Mouse (Mus musculus): ENCODE measurements around the gene Ambra1. TPM values are rescaled to one million over a fixed set of nuclear protein-coding genes. Genes with fewer than 3 reads are reported as not detected.

Gene Ambra1
- polyA plus RNA-seq, 1 experiment from 2014 or later, result 17.9 TPM

DNA sequence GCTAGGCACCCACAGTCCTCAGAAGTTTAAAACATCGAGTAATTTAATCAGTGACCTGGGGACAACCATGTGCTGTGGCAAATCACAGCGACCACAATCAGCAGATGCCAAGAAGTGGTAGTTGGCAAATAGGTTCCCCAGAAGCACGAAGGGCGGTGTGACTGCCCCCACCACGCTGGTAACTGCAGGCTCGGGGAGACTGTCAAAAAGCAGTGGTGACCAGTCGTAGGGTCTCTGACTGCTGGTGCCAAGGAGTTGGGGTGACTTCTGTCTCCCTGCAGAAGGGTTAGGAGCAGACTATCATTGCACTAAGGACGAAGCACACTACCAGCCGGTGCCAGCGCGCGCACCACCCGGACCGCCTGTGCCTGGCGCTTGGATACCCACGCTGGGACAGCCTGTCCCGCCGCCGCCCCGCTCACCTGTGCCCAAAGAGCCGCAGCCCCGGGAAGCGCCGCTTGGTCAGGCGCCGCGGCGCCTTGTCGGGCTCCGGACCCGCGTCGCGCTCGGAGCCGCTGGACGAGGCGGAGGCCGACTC lies 233.0 kb downstream of the Ambra1 start:
- Histone ChIP-seq H3K9me3 (ENCODE audit: control insufficient read depth, low read length) (no peaks in the 10 kb centered on the region), H3K4me2 (peak overlapping the region; percentile 90), H3K27me3 (ENCODE audit: control insufficient read depth, insufficient read depth, low read length) (peaks cover 2% of the 10 kb centered on the region), H3K4me1 (ENCODE audit: control insufficient read depth, insufficient read depth, low read length) (peaks cover 9% of the 10 kb centered on the region), H3K36me3 (ENCODE audit: control insufficient read depth, insufficient read depth, low read length) (no peaks in the 10 kb centered on the region), H3K9ac (ENCODE audit: low read length) (peak overlapping the region; percentile 86), H3K27ac (ENCODE audit: low read depth, low read length) (no peak overlapping the region; the same call in 1 of the 2 replicates), H3K4me3 (ENCODE audit: low read depth, low read length) (peak overlapping the region; percentile 80)
- ATAC-seq (ENCODE audit: low FRiP score) (peak; percentile 61), DNase-seq (ENCODE audit: low spot score, missing footprints) (peak; percentile 93)
- under 1% methylated on average over 34 of the region's 39 CpGs for WGBS

DNA sequence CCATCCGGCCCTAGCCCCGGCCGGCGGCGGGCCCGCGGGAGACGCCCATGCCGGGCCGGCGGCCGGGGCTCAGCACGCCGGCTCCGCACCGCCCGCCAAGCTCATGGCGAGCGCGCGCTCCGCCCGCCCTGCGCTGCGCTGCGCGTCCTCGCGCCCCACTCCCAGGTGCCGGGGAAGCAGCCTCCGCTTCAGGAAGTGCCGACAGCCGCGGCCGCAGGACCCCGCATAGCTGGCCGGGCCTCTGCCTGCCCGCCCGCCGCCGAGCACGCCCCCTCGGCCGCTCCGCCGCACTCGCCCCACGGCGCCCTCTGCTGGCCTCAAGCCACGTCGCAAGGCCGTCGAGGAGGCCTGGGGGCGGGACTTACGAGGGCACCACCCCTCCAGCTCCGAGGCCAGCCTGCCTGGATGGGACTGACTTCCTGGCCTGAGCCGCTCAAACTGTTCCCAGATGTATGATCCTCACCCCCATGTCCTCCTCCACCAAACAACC lies 233.6 kb downstream of the Ambra1 start:
- Histone ChIP-seq H3K4me2 (peak overlapping the region; percentile 90), H3K36me3 (ENCODE audit: control insufficient read depth, insufficient read depth, low read length) (no peaks in the 10 kb centered on the region), H3K4me1 (ENCODE audit: control insufficient read depth, insufficient read depth, low read length) (peaks cover 9% of the 10 kb centered on the region), H3K27ac (ENCODE audit: low read depth, low read length) (peak overlapping the region; percentile 30; the same call in 1 of the 2 replicates), H3K4me3 (ENCODE audit: low read depth, low read length) (peak overlapping the region; percentile 80), H3K9ac (ENCODE audit: low read length) (peak overlapping the region; percentile 86), H3K27me3 (ENCODE audit: control insufficient read depth, insufficient read depth, low read length) (peaks cover 6% of the 10 kb centered on the region), H3K9me3 (ENCODE audit: control insufficient read depth, low read length) (no peaks in the 10 kb centered on the region)
- under 1% methylated on average over 37 of the region's 57 CpGs for WGBS
- ATAC-seq (ENCODE audit: low FRiP score) (peak; percentile 95), DNase-seq (ENCODE audit: low spot score, missing footprints) (peak; percentile 99)

DNA sequence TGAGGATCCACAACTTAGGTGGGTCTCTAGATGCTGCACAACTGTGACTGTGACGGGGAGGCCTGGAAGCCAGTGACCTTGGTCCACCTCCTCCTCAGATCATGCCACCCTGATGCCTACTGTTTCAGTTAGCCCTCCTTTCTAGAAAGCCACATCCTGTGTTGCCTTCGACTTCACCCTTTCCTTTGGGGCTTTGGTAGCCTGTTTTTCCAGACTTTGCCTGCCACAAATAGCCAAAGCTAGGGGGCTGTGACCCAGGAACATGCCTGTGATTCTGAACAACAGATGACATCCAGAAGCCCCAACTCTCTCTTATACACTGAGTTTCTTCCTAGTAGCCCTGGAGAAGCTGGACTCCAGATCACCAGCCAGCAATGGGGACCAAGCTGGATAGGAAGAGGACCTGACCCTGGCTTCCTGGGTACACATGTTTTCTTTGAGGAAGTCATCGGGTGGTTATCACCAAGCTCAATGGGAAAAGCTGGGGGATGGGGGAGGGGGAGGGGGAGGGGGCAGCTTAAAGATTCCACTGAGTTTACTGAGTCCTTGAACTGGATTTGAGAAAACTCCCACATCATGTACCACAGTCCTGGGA lies 234.8 kb downstream of the Ambra1 start:
- H3K4me1 ChIP-seq (ENCODE audit: control insufficient read depth, insufficient read depth, low read length), result peaks cover 9% of the 10 kb centered on the region

DNA sequence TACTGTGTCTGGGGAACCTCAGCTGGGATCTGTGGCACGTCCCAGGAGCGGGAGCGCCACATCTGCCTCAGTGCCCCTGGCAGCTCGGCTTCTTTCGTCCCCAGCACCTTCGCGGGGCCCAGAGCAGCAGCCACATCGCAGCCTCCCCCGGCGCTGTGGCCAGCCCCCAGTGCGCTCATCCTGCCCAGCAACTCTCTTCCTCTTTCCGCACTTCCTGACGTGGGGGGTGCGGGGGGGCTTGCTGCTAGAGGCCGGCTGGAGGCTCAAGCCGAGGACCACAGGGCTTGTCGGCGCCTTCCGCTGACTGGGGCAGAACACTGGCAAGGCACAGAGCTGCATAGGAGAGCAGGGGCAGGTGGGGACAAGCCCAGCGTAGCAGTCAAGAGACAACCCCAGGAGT lies 235.5 kb downstream of the Ambra1 start:
- H3K27ac ChIP-seq (ENCODE audit: low read depth, low read length), result no peak overlapping the region
- DNase-seq (ENCODE audit: low spot score, missing footprints) (no peak), ATAC-seq (ENCODE audit: low FRiP score) (no peak)
- H3K27me3 ChIP-seq (ENCODE audit: control insufficient read depth, insufficient read depth, low read length), result peaks cover 6% of the 10 kb centered on the region
- no peaks in the 10 kb centered on the region for H3K9me3 ChIP-seq (ENCODE audit: control insufficient read depth, low read length)
- H3K4me3 ChIP-seq (ENCODE audit: low read depth, low read length), result no peak overlapping the region
- H3K9ac ChIP-seq (ENCODE audit: low read length), result peak overlapping the region; percentile 46; the same call in 1 of the 2 replicates
- 18% methylated on average over 20 of the region's 20 CpGs for WGBS
- peaks cover 9% of the 10 kb centered on the region for H3K4me1 ChIP-seq (ENCODE audit: control insufficient read depth, insufficient read depth, low read length)
- no peak overlapping the region for H3K4me2 ChIP-seq
- H3K36me3 ChIP-seq (ENCODE audit: control insufficient read depth, insufficient read depth, low read length), result no peaks in the 10 kb centered on the region

More for the DNA sequence above, 234.8 kb downstream of the Ambra1 start:
- Histone ChIP-seq H3K9ac (ENCODE audit: low read length) (no peak overlapping the region), H3K36me3 (ENCODE audit: control insufficient read depth, insufficient read depth, low read length) (no peaks in the 10 kb centered on the region), H3K4me3 (ENCODE audit: low read depth, low read length) (no peak overlapping the region), H3K9me3 (ENCODE audit: control insufficient read depth, low read length) (no peaks in the 10 kb centered on the region), H3K27me3 (ENCODE audit: control insufficient read depth, insufficient read depth, low read length) (peaks cover 6% of the 10 kb centered on the region), H3K27ac (ENCODE audit: low read depth, low read length) (no peak overlapping the region), H3K4me2 (no peak overlapping the region)
- 66% methylated on average over 3 of the region's 3 CpGs for WGBS
- ATAC-seq (ENCODE audit: low FRiP score), result no peak
- DNase-seq (ENCODE audit: low spot score, missing footprints), result peak; percentile 86

DNA sequence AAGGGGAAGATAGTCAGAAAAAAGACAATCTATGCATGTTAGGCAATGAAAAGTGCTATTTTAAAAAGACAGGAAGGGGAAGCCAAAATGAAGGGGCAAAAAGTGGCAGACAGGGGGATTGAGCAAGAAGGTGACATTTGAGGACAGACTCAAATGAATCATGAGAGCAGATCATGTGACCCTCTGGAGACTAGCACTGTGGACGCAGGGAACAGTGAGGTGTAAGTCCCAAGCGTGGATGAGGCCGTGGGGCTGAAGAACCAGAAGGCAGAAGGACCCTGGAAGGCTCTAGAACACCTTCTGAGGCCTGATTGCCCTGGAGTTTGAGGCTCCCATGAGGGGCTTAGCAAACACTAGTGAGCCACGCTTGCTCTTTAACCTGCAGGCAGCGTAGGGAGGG lies 236.4 kb downstream of the Ambra1 start:
- Histone ChIP-seq H3K36me3 (ENCODE audit: control insufficient read depth, insufficient read depth, low read length) (no peaks in the 10 kb centered on the region), H3K9me3 (ENCODE audit: control insufficient read depth, low read length) (no peaks in the 10 kb centered on the region), H3K4me1 (ENCODE audit: control insufficient read depth, insufficient read depth, low read length) (peaks cover 13% of the 10 kb centered on the region), H3K9ac (ENCODE audit: low read length) (no peak overlapping the region), H3K4me2 (no peak overlapping the region), H3K4me3 (ENCODE audit: low read depth, low read length) (no peak overlapping the region), H3K27ac (ENCODE audit: low read depth, low read length) (no peak overlapping the region), H3K27me3 (ENCODE audit: control insufficient read depth, insufficient read depth, low read length) (peaks cover 6% of the 10 kb centered on the region)
- no peak for ATAC-seq (ENCODE audit: low FRiP score)
- 87% methylated on average over 5 of the region's 5 CpGs for WGBS
- DNase-seq (ENCODE audit: low spot score, missing footprints), result peak; percentile 23

DNA sequence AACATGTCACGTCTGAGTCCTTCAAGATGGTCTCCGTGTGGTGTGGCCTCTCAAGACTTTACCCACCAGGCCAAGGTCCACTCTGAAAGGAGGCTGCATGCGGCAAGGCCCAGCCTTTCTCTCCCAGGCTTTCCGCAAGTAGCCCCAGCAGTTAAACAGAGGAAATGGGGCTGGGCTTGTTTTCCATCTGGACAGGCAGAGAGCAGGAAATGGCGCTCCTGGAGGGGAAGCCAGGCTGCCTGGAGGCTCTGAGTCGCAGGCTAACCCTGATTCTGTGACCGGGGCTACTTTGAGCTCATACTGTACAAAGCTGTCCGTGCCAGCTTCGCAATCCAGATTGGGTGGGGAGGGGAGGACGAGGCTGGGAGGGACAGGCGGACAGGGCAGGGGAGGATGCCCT lies 238.0 kb downstream of the Ambra1 start:
- DNase-seq (ENCODE audit: low spot score, missing footprints) (peak; percentile 74), ATAC-seq (ENCODE audit: low FRiP score) (no peak)
- H3K27ac ChIP-seq (ENCODE audit: low read depth, low read length), result no peak overlapping the region
- no peak overlapping the region for H3K9ac ChIP-seq (ENCODE audit: low read length)
- no peak overlapping the region for H3K4me3 ChIP-seq (ENCODE audit: low read depth, low read length)
- peaks cover 11% of the 10 kb centered on the region for H3K4me1 ChIP-seq (ENCODE audit: control insufficient read depth, insufficient read depth, low read length)
- 66% methylated on average over 11 of the region's 11 CpGs for WGBS
- H3K4me2 ChIP-seq, result no peak overlapping the region
- no peaks in the 10 kb centered on the region for H3K36me3 ChIP-seq (ENCODE audit: control insufficient read depth, insufficient read depth, low read length)
- no peaks in the 10 kb centered on the region for H3K9me3 ChIP-seq (ENCODE audit: control insufficient read depth, low read length)
- H3K27me3 ChIP-seq (ENCODE audit: control insufficient read depth, insufficient read depth, low read length), result peaks cover 9% of the 10 kb centered on the region

Small RNA genes within 50 kb of the gene (microRNA-seq; reads per million reads assigned to microRNA genes)
- gene Mir6999, result not detected

Other genes starting within 250 kb of the Ambra1 start
- 147 and 156 TPM in 2 replicates for gene Ckap5, start 203.4 kb upstream of the Ambra1 start, polyA plus RNA-seq (2014; fragmentation: Nextera tagmentation; extraction: Ambion mirVana)
- 0.07 TPM in 1 of 2 replicates, not detected in the other for gene F2, start 93.7 kb upstream of the Ambra1 start, polyA plus RNA-seq (2014; fragmentation: Nextera tagmentation; extraction: Ambion mirVana)
- 6.3 and 7.5 TPM in 2 replicates for gene Zfp408, start 80.3 kb upstream of the Ambra1 start, polyA plus RNA-seq (2014; fragmentation: Nextera tagmentation; extraction: Ambion mirVana)
- 69.7 and 75.8 TPM in 2 replicates for gene Arhgap1, start 80.3 kb upstream of the Ambra1 start, polyA plus RNA-seq (2014; fragmentation: Nextera tagmentation; extraction: Ambion mirVana)
- 32.5 and 34.0 TPM in 2 replicates for gene Atg13, start 19.6 kb upstream of the Ambra1 start, polyA plus RNA-seq (2014; fragmentation: Nextera tagmentation; extraction: Ambion mirVana)
- 18.0 and 19.9 TPM in 2 replicates for gene Harbi1, start 19.3 kb upstream of the Ambra1 start, polyA plus RNA-seq (2014; fragmentation: Nextera tagmentation; extraction: Ambion mirVana)
- gene Chrm4, start 197.1 kb downstream of the Ambra1 start, polyA plus RNA-seq (2014; fragmentation: Nextera tagmentation; extraction: Ambion mirVana), result 0.26 and 0.37 TPM in 2 replicates
- gene Mdk, start 202.2 kb downstream of the Ambra1 start, polyA plus RNA-seq (2014; fragmentation: Nextera tagmentation; extraction: Ambion mirVana), result 926 and 968 TPM in 2 replicates
- gene Gm9821, start 215.6 kb downstream of the Ambra1 start, polyA plus RNA-seq (2014; fragmentation: Nextera tagmentation; extraction: Ambion mirVana), result 0.25 TPM in 1 of 2 replicates, not detected in the other
- gene Dgkz, start 245.7 kb downstream of the Ambra1 start, polyA plus RNA-seq (2014; fragmentation: Nextera tagmentation; extraction: Ambion mirVana), result 19.2 and 23.7 TPM in 2 replicates

All from midbrain, embryonic 11.5 days (tissue).